Mouse (Mus musculus): Measurements from ENCODE around the gene Myocd. TPM values are rescaled to one million over a fixed set of nuclear protein-coding genes. Genes with fewer than 3 reads are reported as not detected.

The Myocd gene
- polyA plus RNA-seq (2017; shearing (Covaris generic)) = under 1 TPM in 1 of 2 experiments, not detected in 1; 0.29 TPM

DNA sequence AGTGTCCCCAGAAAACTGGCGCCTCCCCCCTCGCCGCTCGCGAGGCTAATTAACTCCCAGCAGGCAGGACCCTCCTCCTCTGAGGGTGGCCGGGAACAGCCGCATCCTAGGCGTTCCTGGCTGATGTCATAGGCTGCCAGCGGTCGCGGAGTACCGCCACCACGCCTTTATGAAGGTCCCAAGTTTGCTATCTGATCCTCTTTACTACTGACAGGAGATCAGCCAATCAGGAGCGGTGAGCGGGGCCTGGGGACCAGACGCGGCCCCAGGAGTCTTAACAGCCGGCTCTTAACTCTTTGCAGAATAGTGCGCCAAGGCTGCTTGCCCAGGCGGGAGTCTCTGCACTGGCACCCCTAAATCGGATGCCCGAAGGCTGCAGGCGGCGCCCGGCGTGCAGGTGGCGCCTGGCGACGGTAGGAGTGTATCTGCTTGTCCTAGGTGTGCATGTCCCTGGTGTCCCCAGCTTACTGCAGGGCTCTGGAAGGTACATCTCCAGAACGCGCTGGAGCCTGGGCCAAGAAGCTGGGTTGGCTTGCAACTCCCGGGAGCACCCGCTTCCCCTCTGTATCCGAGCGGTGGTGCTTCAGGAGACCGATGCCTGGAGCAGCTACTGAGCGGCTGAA lies at the start of gene Myocd:
Gene Myocd, minus strand, starts transcription at position 139 of the 623 bp plus-strand sequence.

DNA sequence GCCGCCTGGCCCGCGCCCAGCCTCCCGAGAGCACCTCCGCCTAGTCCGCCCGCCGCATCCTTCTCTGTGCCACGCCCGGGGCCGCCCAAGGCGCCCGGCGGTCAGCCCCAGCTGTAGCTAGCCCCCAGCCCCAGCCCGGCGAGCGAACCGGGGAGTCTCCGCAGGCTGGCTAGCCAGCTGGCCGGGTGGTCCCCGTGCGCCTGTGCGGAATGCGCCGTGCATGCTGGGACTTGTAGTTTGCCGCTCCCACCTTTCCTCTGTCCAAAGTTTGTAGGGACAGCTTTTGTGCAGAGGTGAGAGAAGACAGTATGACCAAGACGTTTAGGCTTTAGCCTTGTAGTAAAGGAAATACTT lies 107.0 kb downstream of the Myocd start, which contains the start of gene Arhgap44:
Gene Arhgap44, minus strand, starts transcription at position 195 of the 354 bp plus-strand sequence.

DNA sequence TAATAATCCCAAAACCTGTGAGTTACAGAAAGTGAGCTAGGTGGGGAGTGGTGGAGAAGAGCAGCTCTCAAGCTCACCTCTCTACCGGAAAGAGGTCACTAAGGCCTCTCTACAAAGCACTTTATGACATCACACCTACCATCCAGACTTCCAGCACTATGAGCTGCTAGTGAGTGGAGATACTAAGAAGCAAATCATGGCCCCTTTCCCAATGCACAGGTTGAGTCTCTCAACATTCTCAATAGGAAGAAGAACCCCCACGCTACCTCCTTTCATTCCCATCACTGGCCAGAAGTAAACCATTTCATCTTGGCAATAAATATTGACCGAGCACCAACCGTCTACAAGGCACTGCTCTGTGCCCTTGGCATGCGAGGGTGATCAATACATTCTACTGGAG lies 110.0 kb downstream of the Myocd start, which contains the start of gene 1700086D15Rik:
Gene 1700086D15Rik, minus strand, starts transcription at position 101 of the 400 bp plus-strand sequence.

Other genes with a start within 250 kb of the Myocd start
- gene 1700086D15Rik, start 110.1 kb downstream of the Myocd start, polyA plus RNA-seq (2017; shearing (Covaris generic)) = under 1 TPM in 1 of 2 experiments, not detected in 1; 0.27 TPM
- gene Arhgap44, start 107.0 kb downstream of the Myocd start, polyA plus RNA-seq (2017; shearing (Covaris generic)) = under 1 TPM in 1 of 2 experiments, not detected in 1; 0.11 TPM